Mouse (Mus musculus) inflammation-experienced regulatory T-cells (primary cell): Measurements from ENCODE around the gene Enox1. TPM values are rescaled to one million over a fixed set of nuclear protein-coding genes. Genes with fewer than 3 reads are reported as not detected.

Experiments
- polyA plus RNA-seq, 2 experiments: library from polyadenylated mRNA; unstranded; fragments of 100-300 nt; shearing (Covaris generic); gene quantifications; one replicate each; pipeline ENCODE4 v1.2.1; 2017

Enox1 gene
- polyA plus RNA-seq, result 1 to 10 TPM in 1 of 2 experiments, under 1 TPM in 1; 0.11 to 1.9 TPM

DNA sequence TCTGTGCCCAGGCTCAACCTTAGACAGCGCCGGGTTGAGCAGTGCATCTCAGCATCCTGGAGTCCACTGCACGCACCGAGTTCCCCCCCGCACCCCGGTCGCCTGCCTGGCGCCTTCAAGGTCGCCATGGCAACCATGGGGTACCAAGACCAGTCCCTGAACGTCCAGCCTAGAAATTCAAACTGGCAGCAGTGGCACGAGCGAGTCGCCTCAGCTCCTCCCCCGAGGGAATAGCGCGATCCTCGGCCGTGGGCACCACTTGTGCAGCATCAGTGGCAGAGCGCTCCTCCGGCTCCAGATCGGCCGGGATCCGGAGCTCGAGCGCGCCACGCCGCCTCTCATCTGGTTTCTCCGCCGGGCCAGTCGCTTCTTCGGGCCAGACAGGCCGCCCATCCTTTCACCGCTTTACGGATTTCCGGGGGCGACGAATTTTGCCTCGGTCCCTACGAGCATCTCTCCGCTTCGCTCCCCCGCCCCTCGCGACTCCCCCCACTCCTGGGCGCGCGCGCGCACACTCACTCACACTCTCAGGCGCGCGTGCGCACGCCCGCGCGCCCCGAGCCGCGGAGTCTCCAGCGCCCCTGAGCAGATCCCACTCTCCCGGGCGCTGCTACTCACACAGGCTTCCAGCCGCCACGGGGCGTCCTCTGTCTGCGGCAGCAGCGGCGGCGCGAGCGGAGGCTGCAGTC lies at the start of gene Enox1:
TSS of gene Enox1 (plus strand) at position 542 of the 689 bp plus-strand sequence.

Other genes starting within 250 kb of the Enox1 start
- 1 to 10 TPM; 2.8 to 3.6 TPM for gene Ccdc122, start 120.0 kb upstream of the Enox1 start, polyA plus RNA-seq
- gene Lacc1, start 119.9 kb upstream of the Enox1 start, polyA plus RNA-seq, result 1 to 10 TPM; 1.4 to 1.7 TPM